Mouse (Mus musculus): ENCODE data around the gene Gm49369. TPM values are rescaled to one million over a fixed set of nuclear protein-coding genes. Genes with fewer than 3 reads are reported as not detected.

Gene Gm49369
- polyA plus RNA-seq, 1 experiment from 2014 or later, result not detected

DNA sequence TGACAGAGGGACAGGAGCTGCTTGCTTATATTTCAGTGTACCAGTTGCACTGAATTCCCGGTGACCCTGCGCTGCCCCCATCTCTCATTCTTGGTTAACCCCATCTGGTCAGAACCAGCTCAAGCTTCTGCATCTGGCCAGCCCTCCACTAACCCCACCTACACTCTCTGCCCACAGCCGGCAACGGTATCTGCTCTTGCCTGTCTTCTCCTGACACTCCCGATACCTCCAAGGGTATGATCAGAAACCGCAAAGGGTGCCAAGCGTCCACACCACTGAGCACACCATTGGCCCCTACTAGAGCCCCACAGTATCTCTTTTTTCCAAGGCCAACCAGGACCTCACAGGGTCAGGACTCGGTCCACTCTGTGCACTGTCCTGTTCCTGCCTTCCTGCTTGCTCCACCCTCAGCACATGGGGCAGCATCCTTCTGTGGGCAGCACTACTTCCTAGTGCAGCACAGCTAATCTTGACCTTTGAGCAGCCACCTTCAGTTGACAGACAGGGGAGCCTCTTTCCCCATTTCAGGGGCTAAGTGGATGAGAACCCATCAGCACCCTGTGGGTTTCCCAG lies 27.7 kb downstream of the Gm49369 start:
- Histone ChIP-seq H3K9ac (ENCODE audit: low read depth, low read length) (peak overlapping the region; percentile 56), H3K9me3 (ENCODE audit: control insufficient read depth, low read length) (no peaks in the 10 kb centered on the region), H3K4me1 (replicated peaks; ENCODE audit: control insufficient read depth, insufficient read depth, low read length) (peaks cover 34% of the 10 kb centered on the region), H3K27me3 (replicated peaks; ENCODE audit: control insufficient read depth, insufficient read depth, low read length) (no peaks in the 10 kb centered on the region), H3K4me3 (ENCODE audit: low read depth, low read length) (no peak overlapping the region), H3K27ac (ENCODE audit: low read depth, low read length) (peak overlapping the region; percentile 77), H3K4me2 (peak overlapping the region; percentile 51), H3K36me3 (ENCODE audit: control insufficient read depth, insufficient read depth, low read length) (no peaks in the 10 kb centered on the region)
- WGBS, result 39% methylated on average over 8 of the region's 8 CpGs
- ATAC-seq (replicated peaks; ENCODE audit: low FRiP score) (peak; percentile 87), DNase-seq (ENCODE audit: low spot score) (no peak)

DNA sequence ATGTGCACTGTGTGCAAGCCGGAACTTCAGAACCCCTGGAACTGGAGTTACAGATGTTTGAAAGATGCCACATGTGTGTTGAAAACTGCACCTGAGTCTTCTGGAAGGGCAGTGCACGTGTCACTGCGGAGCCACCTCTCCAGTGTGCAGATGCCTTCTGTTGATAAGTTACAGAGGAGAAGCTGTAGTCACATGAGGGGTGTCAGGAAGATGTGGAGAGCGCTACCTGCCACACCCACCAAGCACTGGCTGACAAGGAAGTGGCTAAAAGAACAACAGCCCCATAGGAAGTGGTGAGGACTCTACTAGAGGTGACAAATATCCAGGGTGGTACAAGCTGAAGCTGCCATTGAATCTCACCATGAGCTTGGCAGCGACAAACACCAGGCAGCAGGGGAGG lies 28.6 kb downstream of the Gm49369 start:
- peak overlapping the region; percentile 77 for H3K27ac ChIP-seq (ENCODE audit: low read depth, low read length)
- peak; percentile 83 for ATAC-seq (replicated peaks; ENCODE audit: low FRiP score)
- no peaks in the 10 kb centered on the region for H3K36me3 ChIP-seq (ENCODE audit: control insufficient read depth, insufficient read depth, low read length)
- no peaks in the 10 kb centered on the region for H3K9me3 ChIP-seq (ENCODE audit: control insufficient read depth, low read length)
- H3K27me3 ChIP-seq (replicated peaks; ENCODE audit: control insufficient read depth, insufficient read depth, low read length), result no peaks in the 10 kb centered on the region
- H3K9ac ChIP-seq (ENCODE audit: low read depth, low read length), result 0 out of 2 replicates have a peak overlapping the region, but pooled peaks have one; percentile 37
- peaks cover 34% of the 10 kb centered on the region for H3K4me1 ChIP-seq (replicated peaks; ENCODE audit: control insufficient read depth, insufficient read depth, low read length)
- H3K4me2 ChIP-seq, result peak overlapping the region; percentile 51
- H3K4me3 ChIP-seq (ENCODE audit: low read depth, low read length), result no peak overlapping the region
- WGBS, result 38% methylated on average over 5 of the region's 5 CpGs
- no peak for DNase-seq (ENCODE audit: low spot score)

DNA sequence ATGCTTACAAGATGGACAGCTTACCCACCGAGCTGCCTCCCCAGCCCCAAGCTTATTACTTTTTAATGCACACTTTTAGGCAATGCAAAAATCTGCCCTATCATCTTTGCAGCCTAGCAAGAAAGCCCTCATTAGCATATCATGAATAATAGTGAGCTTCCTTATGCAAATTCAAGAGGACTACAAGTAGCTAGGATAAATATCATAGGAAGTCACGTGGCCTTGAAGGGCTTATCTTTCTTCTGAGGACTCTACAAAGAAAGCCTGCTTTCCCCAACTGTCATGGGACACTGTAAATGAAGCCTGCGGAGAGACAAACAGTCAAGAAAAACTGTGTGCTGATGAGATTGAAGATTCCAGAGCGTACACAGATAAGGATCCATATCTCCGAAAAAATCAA lies 30.9 kb downstream of the Gm49369 start:
- no peaks in the 10 kb centered on the region for H3K27me3 ChIP-seq (replicated peaks; ENCODE audit: control insufficient read depth, insufficient read depth, low read length)
- no peak overlapping the region for H3K4me3 ChIP-seq (ENCODE audit: low read depth, low read length)
- 58% methylated on average over 5 of the region's 5 CpGs for WGBS
- H3K4me2 ChIP-seq, result no peak overlapping the region
- 0 out of 2 replicates have a peak, but pooled peaks have one; percentile 16 for ATAC-seq (replicated peaks; ENCODE audit: low FRiP score)
- no peaks in the 10 kb centered on the region for H3K9me3 ChIP-seq (ENCODE audit: control insufficient read depth, low read length)
- no peak overlapping the region for H3K27ac ChIP-seq (ENCODE audit: low read depth, low read length)
- no peak overlapping the region for H3K9ac ChIP-seq (ENCODE audit: low read depth, low read length)
- no peaks in the 10 kb centered on the region for H3K36me3 ChIP-seq (ENCODE audit: control insufficient read depth, insufficient read depth, low read length)
- no peak for DNase-seq (ENCODE audit: low spot score)
- H3K4me1 ChIP-seq (replicated peaks; ENCODE audit: control insufficient read depth, insufficient read depth, low read length), result peaks cover 40% of the 10 kb centered on the region

DNA sequence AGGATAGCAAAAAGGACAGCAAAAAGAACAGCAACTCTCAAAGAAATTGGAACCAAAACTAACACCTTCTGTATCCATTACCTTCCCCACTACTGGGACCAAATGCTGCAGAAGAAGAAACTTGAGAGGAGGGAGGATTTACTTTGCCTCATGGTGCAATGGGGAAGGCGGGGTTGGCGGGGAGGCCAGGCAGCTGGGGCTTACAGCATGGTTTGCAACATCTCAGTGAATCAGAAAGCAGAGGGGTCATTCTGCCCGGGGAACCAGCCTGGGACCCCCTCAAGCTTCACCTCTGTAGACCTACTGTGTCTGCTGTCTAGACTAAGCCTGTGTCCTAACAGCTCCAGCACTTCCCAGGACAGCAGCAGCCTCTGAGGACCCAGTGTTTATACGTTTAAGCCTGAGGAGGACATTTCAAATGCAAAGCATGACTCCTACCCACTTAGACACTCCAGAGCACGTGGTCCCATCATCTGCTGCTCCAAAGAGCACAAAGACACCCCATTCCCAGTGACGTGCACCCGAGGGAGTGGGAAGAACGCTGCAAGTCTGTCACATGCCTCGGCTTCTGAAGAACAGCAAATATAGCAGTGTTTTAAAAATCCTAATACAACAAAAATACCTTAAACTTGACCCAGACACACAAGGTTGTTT lies 33.0 kb downstream of the Gm49369 start:
- H3K9me3 ChIP-seq (ENCODE audit: control insufficient read depth, low read length), result no peaks in the 10 kb centered on the region
- peaks cover 25% of the 10 kb centered on the region for H3K4me1 ChIP-seq (replicated peaks; ENCODE audit: control insufficient read depth, insufficient read depth, low read length)
- 54% methylated on average over 9 of the region's 9 CpGs for WGBS
- H3K27ac ChIP-seq (ENCODE audit: low read depth, low read length), result no peak overlapping the region
- H3K36me3 ChIP-seq (ENCODE audit: control insufficient read depth, insufficient read depth, low read length), result no peaks in the 10 kb centered on the region
- H3K4me2 ChIP-seq, result no peak overlapping the region
- H3K27me3 ChIP-seq (replicated peaks; ENCODE audit: control insufficient read depth, insufficient read depth, low read length), result no peaks in the 10 kb centered on the region
- H3K4me3 ChIP-seq (ENCODE audit: low read depth, low read length), result no peak overlapping the region
- ATAC-seq (replicated peaks; ENCODE audit: low FRiP score), result no peak
- DNase-seq (ENCODE audit: low spot score), result no peak
- H3K9ac ChIP-seq (ENCODE audit: low read depth, low read length), result no peak overlapping the region

DNA sequence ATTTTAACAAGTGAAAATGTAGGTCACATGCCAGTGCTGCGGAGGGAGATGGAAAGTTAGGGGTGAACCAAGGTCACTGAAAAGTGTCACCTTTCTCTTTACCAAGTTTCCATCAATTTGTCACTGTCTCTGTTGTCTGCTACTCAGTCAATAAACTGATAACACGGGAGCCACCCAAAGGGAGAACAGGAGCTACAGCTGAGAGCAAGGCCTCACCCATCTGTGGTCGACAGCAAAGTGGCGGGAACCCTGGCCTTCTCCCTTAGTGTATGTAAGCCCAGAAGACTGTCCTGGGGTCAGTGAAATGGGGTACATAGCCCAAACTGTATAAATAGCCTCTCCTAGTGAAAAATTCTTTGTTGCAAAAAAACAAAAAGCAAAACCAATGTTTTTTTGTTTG lies 34.9 kb downstream of the Gm49369 start:
- no peak overlapping the region for H3K27ac ChIP-seq (ENCODE audit: low read depth, low read length)
- WGBS, result 38% methylated on average over 4 of the region's 4 CpGs
- no peaks in the 10 kb centered on the region for H3K9me3 ChIP-seq (ENCODE audit: control insufficient read depth, low read length)
- H3K4me2 ChIP-seq, result no peak overlapping the region
- no peak for DNase-seq (ENCODE audit: low spot score)
- no peaks in the 10 kb centered on the region for H3K36me3 ChIP-seq (ENCODE audit: control insufficient read depth, insufficient read depth, low read length)
- no peak overlapping the region for H3K9ac ChIP-seq (ENCODE audit: low read depth, low read length)
- no peaks in the 10 kb centered on the region for H3K27me3 ChIP-seq (replicated peaks; ENCODE audit: control insufficient read depth, insufficient read depth, low read length)
- H3K4me3 ChIP-seq (ENCODE audit: low read depth, low read length), result no peak overlapping the region
- ATAC-seq (replicated peaks; ENCODE audit: low FRiP score), result peak; percentile 76
- H3K4me1 ChIP-seq (replicated peaks; ENCODE audit: control insufficient read depth, insufficient read depth, low read length), result peaks cover 14% of the 10 kb centered on the region

DNA sequence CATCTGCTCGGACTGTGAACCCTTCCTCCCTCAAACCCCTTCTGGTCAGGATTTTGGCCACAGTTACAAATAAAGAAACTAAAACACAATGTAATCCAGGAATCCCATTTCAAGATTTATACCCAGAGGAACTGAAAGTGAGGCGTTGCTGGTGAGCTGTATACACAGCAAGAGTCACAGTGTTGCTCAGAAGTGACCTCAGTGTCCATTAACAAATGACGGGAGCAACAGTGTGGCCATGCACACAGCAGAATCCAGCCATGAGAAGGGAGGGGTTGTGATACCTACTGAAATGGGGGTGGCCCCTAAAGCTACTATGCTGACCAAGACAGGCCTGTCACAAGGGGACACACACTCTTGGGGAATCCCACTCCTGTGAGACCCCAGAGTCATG lies 40.2 kb downstream of the Gm49369 start:
- 59% methylated on average over 3 of the region's 3 CpGs for WGBS
- no peak overlapping the region for H3K27ac ChIP-seq (ENCODE audit: low read depth, low read length)

DNA sequence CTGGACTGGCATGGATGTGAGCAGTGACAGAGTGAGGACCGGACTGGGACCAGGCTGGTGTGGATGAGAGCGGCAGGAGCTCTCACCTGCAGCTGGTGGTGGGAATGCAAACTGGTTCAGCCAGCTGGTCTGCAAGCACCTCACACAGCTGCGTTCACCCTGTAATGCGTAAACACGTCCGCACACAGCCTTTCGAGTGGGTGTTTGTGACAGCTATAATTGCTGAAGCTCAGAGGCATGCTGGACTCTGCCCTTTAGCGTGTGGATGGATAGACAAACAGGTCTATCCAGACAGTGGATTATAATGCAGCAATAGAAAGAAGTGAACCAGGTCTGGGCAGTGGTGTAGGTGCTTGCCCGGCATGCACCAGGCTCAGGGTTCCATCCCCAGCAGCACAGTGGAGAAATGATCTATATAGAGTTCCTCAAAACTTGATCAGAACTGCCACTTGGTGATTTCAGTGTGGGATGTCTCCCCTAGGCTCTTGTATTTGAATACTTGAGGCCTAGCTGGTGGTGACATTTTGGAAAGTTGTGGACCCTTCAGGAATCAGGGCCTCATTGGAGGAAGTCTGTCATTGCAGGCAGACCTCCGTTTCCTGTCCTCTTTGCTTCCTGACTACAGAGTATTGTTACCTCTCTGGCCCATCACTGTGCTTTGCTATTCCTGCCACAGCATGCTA lies 40.8 kb downstream of the Gm49369 start:
- H3K27me3 ChIP-seq (replicated peaks; ENCODE audit: control insufficient read depth, insufficient read depth, low read length), result no peaks in the 10 kb centered on the region
- H3K9ac ChIP-seq (ENCODE audit: low read depth, low read length), result no peak overlapping the region
- H3K4me3 ChIP-seq (ENCODE audit: low read depth, low read length), result no peak overlapping the region
- ATAC-seq (replicated peaks; ENCODE audit: low FRiP score), result no peak
- peaks cover 6% of the 10 kb centered on the region for H3K4me1 ChIP-seq (replicated peaks; ENCODE audit: control insufficient read depth, insufficient read depth, low read length)
- H3K4me2 ChIP-seq, result no peak overlapping the region
- WGBS, result 72% methylated on average over 10 of the region's 10 CpGs
- no peak for DNase-seq (ENCODE audit: low spot score)
- no peaks in the 10 kb centered on the region for H3K36me3 ChIP-seq (ENCODE audit: control insufficient read depth, insufficient read depth, low read length)
- no peak overlapping the region for H3K27ac ChIP-seq (ENCODE audit: low read depth, low read length)
- no peaks in the 10 kb centered on the region for H3K9me3 ChIP-seq (ENCODE audit: control insufficient read depth, low read length)

More for the DNA sequence above, 40.2 kb downstream of the Gm49369 start:
- DNase-seq (ENCODE audit: low spot score) (no peak), ATAC-seq (replicated peaks; ENCODE audit: low FRiP score) (no peak)
- Histone ChIP-seq H3K4me1 (replicated peaks; ENCODE audit: control insufficient read depth, insufficient read depth, low read length) (peaks cover 6% of the 10 kb centered on the region), H3K27me3 (replicated peaks; ENCODE audit: control insufficient read depth, insufficient read depth, low read length) (no peaks in the 10 kb centered on the region), H3K4me3 (ENCODE audit: low read depth, low read length) (no peak overlapping the region), H3K9me3 (ENCODE audit: control insufficient read depth, low read length) (no peaks in the 10 kb centered on the region), H3K9ac (ENCODE audit: low read depth, low read length) (no peak overlapping the region), H3K4me2 (no peak overlapping the region), H3K36me3 (ENCODE audit: control insufficient read depth, insufficient read depth, low read length) (no peaks in the 10 kb centered on the region)

DNA sequence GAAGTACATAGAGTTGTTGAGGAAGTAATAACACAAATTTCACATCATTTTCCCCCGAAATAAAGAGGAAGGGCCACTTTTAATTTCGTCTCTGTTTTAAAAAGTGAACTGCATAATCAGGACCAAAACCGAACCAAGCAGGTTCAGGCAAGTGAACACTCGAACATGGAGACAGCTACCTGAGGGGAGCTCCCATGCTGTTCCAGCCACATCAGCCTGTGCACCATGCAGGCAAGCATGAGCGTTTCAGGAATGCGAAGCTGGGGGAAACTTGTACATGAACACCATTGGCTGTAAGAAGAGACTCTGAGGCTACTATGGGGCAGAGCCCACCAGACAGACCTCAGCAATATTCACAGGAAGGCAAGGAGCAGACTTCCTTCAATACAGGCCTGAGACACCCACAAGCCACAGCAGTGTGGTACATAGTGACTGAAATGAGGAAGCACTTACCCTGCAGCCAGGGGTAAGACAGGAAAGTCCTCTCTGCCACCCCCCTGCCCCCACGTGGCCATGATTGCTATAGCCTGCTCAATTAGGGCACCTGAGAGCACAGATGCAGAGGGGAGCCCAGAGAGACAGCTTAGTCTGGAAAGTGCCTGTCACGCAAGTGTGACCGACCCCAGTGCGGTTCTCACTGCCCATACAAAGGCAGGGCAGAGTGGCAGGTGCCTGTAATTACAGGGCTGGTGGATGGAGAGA lies 42.0 kb downstream of the Gm49369 start:
- no peak overlapping the region for H3K27ac ChIP-seq (ENCODE audit: low read depth, low read length)

More for the DNA sequence above, 42.0 kb downstream of the Gm49369 start:
- ATAC-seq (replicated peaks; ENCODE audit: low FRiP score) (peak; percentile 48; the same call in 1 of the 2 replicates), DNase-seq (ENCODE audit: low spot score) (no peak)
- Histone ChIP-seq H3K9me3 (ENCODE audit: control insufficient read depth, low read length) (no peaks in the 10 kb centered on the region), H3K4me2 (no peak overlapping the region), H3K4me3 (ENCODE audit: low read depth, low read length) (no peak overlapping the region), H3K36me3 (ENCODE audit: control insufficient read depth, insufficient read depth, low read length) (no peaks in the 10 kb centered on the region), H3K9ac (ENCODE audit: low read depth, low read length) (0 out of 2 replicates have a peak overlapping the region, but pooled peaks have one; percentile 6), H3K4me1 (replicated peaks; ENCODE audit: control insufficient read depth, insufficient read depth, low read length) (peaks cover 6% of the 10 kb centered on the region), H3K27me3 (replicated peaks; ENCODE audit: control insufficient read depth, insufficient read depth, low read length) (no peaks in the 10 kb centered on the region)
- 49% methylated on average over 10 of the region's 10 CpGs for WGBS
